Mouse (Mus musculus): ENCODE data around the gene Lrrc20. TPM values are rescaled to one million over a fixed set of nuclear protein-coding genes. Genes with fewer than 3 reads are reported as not detected.

Lrrc20 gene
- polyA plus RNA-seq, 1 experiment from 2014 or later, result 12.6 TPM

- H3K9me3 ChIP-seq, result 0 out of 2 replicates have a peak, but pooled peaks cover 3% of the 10 kb centered on the region
- WGBS, result 87% methylated on average over 2 of the region's 2 CpGs
- H3K4me3 ChIP-seq, result no peak overlapping the region
- H3K4me2 ChIP-seq (replicated peaks), result no peak overlapping the region
- no peak for ATAC-seq (ENCODE audit: low FRiP score, low read depth)
- no peak overlapping the region for H3K9ac ChIP-seq
- H3K4me1 ChIP-seq, result no peaks in the 10 kb centered on the region
- no peaks in the 10 kb centered on the region for H3K27me3 ChIP-seq (replicated peaks)
- H3K36me3 ChIP-seq, result no peaks in the 10 kb centered on the region
- no peak overlapping the region for H3K27ac ChIP-seq
Measured at GRCm38 (mm10) chr10:61558631-61559030, 83.0 kb downstream of the Lrrc20 start.

GRCm38 (mm10) chr10:61559544-61559943 lies 83.9 kb downstream of the Lrrc20 start:
- ATAC-seq (ENCODE audit: low FRiP score, low read depth), result no peak
- Histone ChIP-seq H3K9ac (no peak overlapping the region), H3K36me3 (no peaks in the 10 kb centered on the region), H3K27ac (no peak overlapping the region), H3K4me2 (replicated peaks) (no peak overlapping the region), H3K4me1 (no peaks in the 10 kb centered on the region), H3K9me3 (0 out of 2 replicates have a peak, but pooled peaks cover 3% of the 10 kb centered on the region), H3K27me3 (replicated peaks) (no peaks in the 10 kb centered on the region), H3K4me3 (no peak overlapping the region)

- Histone ChIP-seq H3K36me3 (no peaks in the 10 kb centered on the region), H3K4me3 (no peak overlapping the region), H3K9me3 (0 out of 2 replicates have a peak, but pooled peaks cover 3% of the 10 kb centered on the region), H3K27ac (no peak overlapping the region), H3K27me3 (replicated peaks) (no peaks in the 10 kb centered on the region), H3K4me2 (replicated peaks) (no peak overlapping the region), H3K9ac (no peak overlapping the region), H3K4me1 (no peaks in the 10 kb centered on the region)
- 88% methylated on average over 9 of the region's 9 CpGs for WGBS
- ATAC-seq (ENCODE audit: low FRiP score, low read depth), result no peak
Measured at GRCm38 (mm10) chr10:61563550-61563949, 87.9 kb downstream of the Lrrc20 start.

- WGBS, result 92% methylated on average over 4 of the region's 4 CpGs
- Histone ChIP-seq H3K27ac (no peak overlapping the region), H3K4me3 (no peak overlapping the region), H3K4me1 (no peaks in the 10 kb centered on the region), H3K9me3 (0 out of 2 replicates have a peak, but pooled peaks cover 3% of the 10 kb centered on the region), H3K4me2 (replicated peaks) (no peak overlapping the region), H3K9ac (no peak overlapping the region), H3K36me3 (no peaks in the 10 kb centered on the region), H3K27me3 (replicated peaks) (no peaks in the 10 kb centered on the region)
- ATAC-seq (ENCODE audit: low FRiP score, low read depth), result no peak
Measured at GRCm38 (mm10) chr10:61564408-61564807, 88.8 kb downstream of the Lrrc20 start.

- no peak overlapping the region for H3K4me3 ChIP-seq
- no peaks in the 10 kb centered on the region for H3K27me3 ChIP-seq (replicated peaks)
- no peak overlapping the region for H3K27ac ChIP-seq
- no peaks in the 10 kb centered on the region for H3K9me3 ChIP-seq
- H3K4me2 ChIP-seq (replicated peaks), result 0 out of 2 replicates have a peak overlapping the region, but pooled peaks have one; percentile 20
- ATAC-seq (ENCODE audit: low FRiP score, low read depth), result peak; percentile 33; the same call in 1 of the 2 replicates
- peaks cover 21% of the 10 kb centered on the region; the same call in 1 of the 2 replicates for H3K4me1 ChIP-seq
- H3K36me3 ChIP-seq, result no peaks in the 10 kb centered on the region
- WGBS, result 36% methylated on average over 10 of the region's 10 CpGs
- no peak overlapping the region for H3K9ac ChIP-seq
Measured at GRCm38 (mm10) chr10:61570181-61570580, 94.6 kb downstream of the Lrrc20 start.

- Histone ChIP-seq H3K9me3 (no peaks in the 10 kb centered on the region), H3K4me2 (replicated peaks) (no peak overlapping the region), H3K36me3 (no peaks in the 10 kb centered on the region), H3K4me1 (peaks cover 34% of the 10 kb centered on the region), H3K9ac (no peak overlapping the region), H3K27me3 (replicated peaks) (no peaks in the 10 kb centered on the region), H3K4me3 (no peak overlapping the region), H3K27ac (no peak overlapping the region)
- no peak for ATAC-seq (ENCODE audit: low FRiP score, low read depth)
- 80% methylated on average over 5 of the region's 5 CpGs for WGBS
Measured at GRCm38 (mm10) chr10:61572126-61572525, 96.5 kb downstream of the Lrrc20 start.

GRCm38 (mm10) chr10:61576120-61576767 lies 100.6 kb downstream of the Lrrc20 start:
- 0 out of 2 replicates have a peak overlapping the region, but pooled peaks have one; percentile 5 for H3K4me2 ChIP-seq (replicated peaks)
- no peaks in the 10 kb centered on the region for H3K36me3 ChIP-seq
- no peaks in the 10 kb centered on the region for H3K9me3 ChIP-seq
- no peak overlapping the region for H3K9ac ChIP-seq
- WGBS, result 48% methylated on average over 13 of the region's 13 CpGs
- ATAC-seq (ENCODE audit: low FRiP score, low read depth), result peak; percentile 64
- H3K4me3 ChIP-seq, result no peak overlapping the region
- no peaks in the 10 kb centered on the region for H3K27me3 ChIP-seq (replicated peaks)
- H3K27ac ChIP-seq, result no peak overlapping the region
- H3K4me1 ChIP-seq, result peaks cover 22% of the 10 kb centered on the region

- 82% methylated on average over 7 of the region's 7 CpGs for WGBS
- H3K27me3 ChIP-seq (replicated peaks), result no peaks in the 10 kb centered on the region
- H3K9me3 ChIP-seq, result no peaks in the 10 kb centered on the region
- ATAC-seq (ENCODE audit: low FRiP score, low read depth), result no peak
- H3K4me2 ChIP-seq (replicated peaks), result no peak overlapping the region
- H3K4me3 ChIP-seq, result no peak overlapping the region
- no peak overlapping the region for H3K9ac ChIP-seq
- no peaks in the 10 kb centered on the region; the same call in 1 of the 2 replicates for H3K4me1 ChIP-seq
- H3K36me3 ChIP-seq, result no peaks in the 10 kb centered on the region
- no peak overlapping the region for H3K27ac ChIP-seq
Measured at GRCm38 (mm10) chr10:61587241-61587849, 111.7 kb downstream of the Lrrc20 start.

- Histone ChIP-seq H3K9ac (no peak overlapping the region), H3K9me3 (no peaks in the 10 kb centered on the region), H3K4me1 (peaks cover 6% of the 10 kb centered on the region), H3K27me3 (replicated peaks) (peaks cover 31% of the 10 kb centered on the region), H3K4me3 (no peak overlapping the region), H3K36me3 (no peaks in the 10 kb centered on the region), H3K4me2 (replicated peaks) (no peak overlapping the region), H3K27ac (no peak overlapping the region)
- ATAC-seq (ENCODE audit: low FRiP score, low read depth), result no peak
- 84% methylated on average over 7 of the region's 7 CpGs for WGBS
Measured at GRCm38 (mm10) chr10:61597991-61598390, 122.4 kb downstream of the Lrrc20 start.

- Histone ChIP-seq H3K9me3 (no peaks in the 10 kb centered on the region), H3K4me1 (peaks cover 6% of the 10 kb centered on the region), H3K27ac (no peak overlapping the region), H3K9ac (no peak overlapping the region), H3K36me3 (no peaks in the 10 kb centered on the region), H3K4me3 (no peak overlapping the region), H3K4me2 (replicated peaks) (no peak overlapping the region), H3K27me3 (replicated peaks) (peaks cover 21% of the 10 kb centered on the region)
- no peak for ATAC-seq (ENCODE audit: low FRiP score, low read depth)
- WGBS, result 53% methylated on average over 9 of the region's 9 CpGs
Measured at GRCm38 (mm10) chr10:61599556-61600114, 124.0 kb downstream of the Lrrc20 start.

- Histone ChIP-seq H3K36me3 (no peaks in the 10 kb centered on the region), H3K4me2 (replicated peaks) (peak overlapping the region; percentile 38), H3K9me3 (no peaks in the 10 kb centered on the region), H3K27me3 (replicated peaks) (0 out of 2 replicates have a peak, but pooled peaks cover 3% of the 10 kb centered on the region), H3K27ac (no peak overlapping the region), H3K4me1 (no peaks in the 10 kb centered on the region), H3K9ac (no peak overlapping the region), H3K4me3 (no peak overlapping the region)
- ATAC-seq (ENCODE audit: low FRiP score, low read depth), result peak; percentile 58; the same call in 1 of the 2 replicates
- WGBS, result 14% methylated on average over 14 of the region's 14 CpGs
Measured at GRCm38 (mm10) chr10:61602283-61603033, 126.9 kb downstream of the Lrrc20 start.

Data from neural tube, embryonic 12.5 days (tissue).